Mouse (Mus musculus): ENCODE measurements around the gene Abcg4. TPM values are rescaled to one million over a fixed set of nuclear protein-coding genes. Genes with fewer than 3 reads are reported as not detected.
"Not testable (repeated sequence)": the region's sequence is repeated elsewhere in the genome, so short reads cannot be mapped to it uniquely, and the experiment has no call there.

Gene Abcg4
- polyA plus RNA-seq, 1 experiment from 2014 or later, result 1.5 TPM

DNA sequence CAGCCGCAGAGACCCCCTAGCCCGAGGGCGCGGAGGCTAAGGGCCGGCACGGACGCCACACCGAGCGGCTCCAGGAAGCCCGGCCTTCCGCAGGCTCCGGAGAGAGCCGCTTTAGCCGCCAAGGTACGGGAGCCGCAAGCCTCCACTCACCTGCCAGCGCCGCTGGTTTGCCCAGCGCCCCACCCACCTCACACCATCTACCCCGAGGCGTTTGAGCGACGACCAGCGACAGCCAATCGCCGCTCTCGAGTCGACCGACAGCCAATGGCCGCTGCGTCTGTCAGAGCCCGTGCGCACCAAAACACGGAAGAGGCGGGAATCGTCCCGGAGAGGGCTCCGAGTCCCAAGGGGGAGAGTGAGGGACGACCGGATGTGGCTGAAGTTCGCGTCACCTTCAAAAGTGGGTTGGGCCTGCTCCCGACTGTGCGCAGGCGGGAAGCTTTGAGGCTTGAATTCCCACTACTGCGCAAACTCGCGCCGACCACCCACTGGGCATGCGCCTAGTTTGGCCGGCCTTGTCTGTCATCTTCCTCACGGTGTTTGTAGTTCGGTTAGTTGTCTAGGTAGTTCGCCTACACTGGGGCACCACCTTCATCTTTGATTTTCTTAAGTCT, 17.2 kb upstream of the Abcg4 start, which contains the start of gene Hinfp:
Hinfp (minus strand) TSS at position 206 of the 614 bp plus-strand sequence.
- Histone ChIP-seq H3K4me2 (peak within 1 kb of the TSS; percentile 78), H3K9ac (peak within 1 kb of the TSS; percentile 97), H3K9me3 (replicated peaks) (no peaks in the 10 kb centered on the region), H3K27ac (peak within 1 kb of the TSS; percentile 84), H3K4me1 (replicated peaks) (peaks cover 14% of the 10 kb centered on the region), H3K4me3 (peak within 1 kb of the TSS; percentile 99), H3K36me3 (peaks cover 19% of the 10 kb centered on the region), H3K27me3 (no peaks in the 10 kb centered on the region)
- peak; percentile 98 for ATAC-seq (replicated peaks; ENCODE audit: insufficient number of reproducible peaks, insufficient read depth, low FRiP score, low read depth)
- under 1% methylated on average over 54 of the region's 54 CpGs for WGBS

GRCm38 (mm10) chr9:44300001-44300400, 11.6 kb upstream of the Abcg4 start:
- ATAC-seq (replicated peaks; ENCODE audit: insufficient number of reproducible peaks, insufficient read depth, low FRiP score, low read depth); H3K9me3 ChIP-seq (replicated peaks); H3K4me2 ChIP-seq; H3K4me3 ChIP-seq; H3K9ac ChIP-seq; H3K27ac ChIP-seq; H3K27me3 ChIP-seq: not testable (repeated sequence)
- WGBS, result 90% methylated on average over 3 of the region's 3 CpGs
- peaks cover 11% of the 10 kb centered on the region for H3K4me1 ChIP-seq (replicated peaks)
- peaks cover 69% of the 10 kb centered on the region for H3K36me3 ChIP-seq

- Histone ChIP-seq H3K4me1 (replicated peaks) (peaks cover 17% of the 10 kb centered on the region), H3K27me3 (peaks cover 17% of the 10 kb centered on the region; the same call in 1 of the 2 replicates), H3K9me3 (replicated peaks) (no peaks in the 10 kb centered on the region), H3K4me2 (no peak overlapping the region), H3K4me3 (no peak overlapping the region), H3K9ac (no peak overlapping the region), H3K36me3 (peaks cover 56% of the 10 kb centered on the region), H3K27ac (no peak overlapping the region)
- 72% methylated on average over 3 of the region's 3 CpGs for WGBS
- ATAC-seq (replicated peaks; ENCODE audit: insufficient number of reproducible peaks, insufficient read depth, low FRiP score, low read depth), result no peak
Measured at GRCm38 (mm10) chr9:44292490-44292889, 4.1 kb upstream of the Abcg4 start.

DNA sequence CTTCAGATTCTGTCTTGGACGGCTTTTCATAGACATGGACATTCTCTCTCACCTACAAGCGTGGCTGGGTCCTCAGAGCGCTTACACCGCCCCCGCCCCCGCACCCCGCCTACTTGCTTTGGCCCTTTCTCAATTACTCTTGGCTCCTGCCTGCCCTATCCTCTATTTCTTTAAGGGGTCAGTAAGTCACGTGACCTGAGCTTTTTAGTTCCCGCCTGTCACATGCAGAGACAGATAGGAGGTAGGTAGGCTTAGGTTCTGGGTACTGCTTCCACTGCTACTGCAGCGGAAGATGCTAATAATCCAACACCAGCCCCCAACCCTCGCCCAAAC, 510 bp upstream of the Abcg4 start:
- H3K4me1 ChIP-seq (replicated peaks), result peaks cover 24% of the 10 kb centered on the region
- no peak overlapping the region for H3K27ac ChIP-seq
- peak overlapping the region; percentile 68; the same call in 1 of the 2 replicates for H3K4me3 ChIP-seq
- peaks cover 24% of the 10 kb centered on the region for H3K27me3 ChIP-seq
- peaks cover 24% of the 10 kb centered on the region for H3K36me3 ChIP-seq
- 11% methylated on average over 11 of the region's 11 CpGs for WGBS
- no peaks in the 10 kb centered on the region for H3K9me3 ChIP-seq (replicated peaks)
- peak overlapping the region; percentile 96 for H3K4me2 ChIP-seq
- ATAC-seq (replicated peaks; ENCODE audit: insufficient number of reproducible peaks, insufficient read depth, low FRiP score, low read depth), result 0 out of 2 replicates have a peak, but pooled peaks have one; percentile 16
- H3K9ac ChIP-seq, result no peak overlapping the region

DNA sequence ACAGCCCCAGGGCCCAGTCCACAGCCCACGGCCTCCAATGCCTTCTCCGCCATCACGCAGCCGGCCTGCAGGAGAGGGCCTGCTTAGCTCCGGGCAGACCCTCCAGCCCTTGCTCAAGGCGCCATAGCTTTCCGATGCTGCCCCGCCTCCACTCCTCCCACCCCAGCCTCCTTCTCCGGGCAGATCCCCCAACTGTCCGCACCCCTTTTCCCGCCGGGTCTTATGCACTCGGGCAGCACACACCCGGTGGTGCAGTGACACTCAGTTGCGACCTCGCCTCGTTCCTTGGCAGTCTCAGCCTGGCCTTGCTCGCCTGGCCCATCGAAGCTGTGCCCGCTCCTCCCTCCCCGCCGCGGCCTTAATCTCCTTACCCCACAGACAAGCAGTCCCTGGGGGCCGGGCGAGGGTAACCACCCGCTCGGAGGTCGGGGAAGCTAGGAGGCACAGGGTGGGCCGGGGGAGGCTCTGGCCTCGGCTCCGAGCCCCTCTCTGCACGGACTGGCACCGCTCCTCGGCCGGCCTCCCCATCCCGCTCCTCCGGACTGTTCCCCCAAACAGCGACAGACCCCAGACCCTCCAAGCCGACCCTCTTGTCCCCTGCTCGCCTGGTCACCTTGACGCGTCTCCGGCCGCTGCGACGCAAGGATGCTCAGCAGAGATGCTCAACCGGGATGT, 877 bp downstream of the Abcg4 start:
- WGBS, result under 1% methylated on average over 47 of the region's 47 CpGs
- H3K4me3 ChIP-seq, result peak overlapping the region; percentile 68
- H3K9ac ChIP-seq, result peak overlapping the region; percentile 68
- no peak overlapping the region for H3K27ac ChIP-seq
- H3K27me3 ChIP-seq, result peaks cover 24% of the 10 kb centered on the region
- peak overlapping the region; percentile 96 for H3K4me2 ChIP-seq
- H3K9me3 ChIP-seq (replicated peaks), result no peaks in the 10 kb centered on the region
- H3K4me1 ChIP-seq (replicated peaks), result peaks cover 26% of the 10 kb centered on the region
- peak; percentile 36 for ATAC-seq (replicated peaks; ENCODE audit: insufficient number of reproducible peaks, insufficient read depth, low FRiP score, low read depth)
- peaks cover 12% of the 10 kb centered on the region; the same call in 1 of the 2 replicates for H3K36me3 ChIP-seq

DNA sequence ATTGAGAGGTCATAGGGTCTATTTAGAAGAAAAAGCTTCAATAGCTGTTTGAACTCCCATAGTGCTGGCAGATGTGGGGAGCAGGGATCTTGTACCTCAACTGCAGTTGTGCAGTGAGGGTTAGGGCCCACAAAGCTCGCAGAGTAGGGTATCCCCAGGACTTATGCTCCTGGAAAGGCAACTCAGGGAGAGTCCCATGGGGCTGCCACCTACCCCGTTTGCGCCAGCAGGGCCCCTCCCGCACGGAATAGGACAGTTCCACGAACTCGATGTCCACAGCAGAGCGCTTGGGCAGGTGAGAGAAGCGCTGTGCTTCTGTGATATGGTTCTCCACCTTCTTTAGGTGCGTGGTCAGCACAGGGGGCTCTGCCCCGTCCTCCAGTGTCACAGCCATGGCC, 1.4 kb downstream of the Abcg4 start:
- Histone ChIP-seq H3K4me3 (peak overlapping the region; percentile 68), H3K27me3 (peaks cover 24% of the 10 kb centered on the region), H3K9me3 (replicated peaks) (no peaks in the 10 kb centered on the region), H3K4me2 (peak overlapping the region; percentile 96), H3K36me3 (peaks cover 11% of the 10 kb centered on the region; the same call in 1 of the 2 replicates), H3K9ac (peak overlapping the region; percentile 68), H3K27ac (no peak overlapping the region), H3K4me1 (replicated peaks) (peaks cover 26% of the 10 kb centered on the region)
- WGBS, result 11% methylated on average over 10 of the region's 11 CpGs
- no peak for ATAC-seq (replicated peaks; ENCODE audit: insufficient number of reproducible peaks, insufficient read depth, low FRiP score, low read depth)

DNA sequence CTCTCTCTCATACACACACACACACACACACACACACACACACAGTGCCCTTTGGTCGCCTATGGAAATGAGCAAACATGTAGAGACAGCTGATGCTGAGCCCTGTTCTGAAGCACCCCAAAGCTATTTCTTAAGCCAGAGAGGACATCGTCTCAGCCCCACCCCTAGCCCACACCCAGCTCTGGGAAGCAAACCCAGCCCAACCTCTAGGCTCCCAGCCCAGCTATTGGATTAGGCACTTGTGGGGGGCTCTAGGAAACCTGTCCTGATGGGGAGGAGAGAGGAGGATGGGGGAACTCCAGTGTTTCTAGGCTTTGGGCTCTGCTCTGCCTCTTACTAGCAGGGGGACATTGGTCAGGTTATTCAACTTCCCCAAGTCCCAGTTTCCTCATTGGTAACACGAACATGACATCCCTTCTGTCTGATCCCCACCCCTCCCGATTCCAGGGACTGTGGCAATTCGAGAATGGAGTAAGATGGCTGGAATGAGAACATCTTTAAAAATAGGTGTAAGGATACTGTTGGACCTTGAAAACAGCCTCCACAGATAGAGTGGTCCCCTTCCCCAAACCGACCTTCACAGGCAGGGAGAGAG, 2.1 kb downstream of the Abcg4 start:
- WGBS, result 22% methylated on average over 6 of the region's 6 CpGs
- Histone ChIP-seq H3K9me3 (replicated peaks) (no peaks in the 10 kb centered on the region), H3K4me2 (no peak overlapping the region), H3K4me1 (replicated peaks) (peaks cover 26% of the 10 kb centered on the region), H3K4me3 (peak overlapping the region; percentile 2; the same call in 1 of the 2 replicates), H3K27ac (no peak overlapping the region), H3K9ac (no peak overlapping the region), H3K27me3 (peaks cover 24% of the 10 kb centered on the region), H3K36me3 (0 out of 2 replicates have a peak, but pooled peaks cover 6% of the 10 kb centered on the region)
- no peak for ATAC-seq (replicated peaks; ENCODE audit: insufficient number of reproducible peaks, insufficient read depth, low FRiP score, low read depth)

DNA sequence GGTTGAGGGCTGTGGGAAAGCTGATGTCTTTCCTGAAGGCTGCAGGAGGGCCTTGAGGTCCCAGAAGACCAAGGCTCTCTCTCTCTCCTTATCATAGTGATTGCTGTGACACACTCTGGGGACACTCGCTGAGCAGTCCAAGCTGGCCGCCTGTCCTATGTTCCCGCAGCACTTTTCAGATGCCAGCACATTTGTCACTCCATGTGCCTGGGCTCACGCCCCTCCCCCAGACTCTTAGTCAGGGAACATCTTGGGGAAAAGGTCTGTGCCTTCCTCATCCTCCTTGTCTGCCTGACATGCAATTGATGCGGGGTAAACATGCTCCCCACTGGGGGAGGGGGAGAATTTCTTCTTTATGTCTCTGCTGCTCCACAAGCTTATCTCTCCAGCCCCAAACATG, 5.2 kb downstream of the Abcg4 start:
- 49% methylated on average over 5 of the region's 5 CpGs for WGBS
- ATAC-seq (replicated peaks; ENCODE audit: insufficient number of reproducible peaks, insufficient read depth, low FRiP score, low read depth), result no peak

GRCm38 (mm10) chr9:44269973-44270372, 18.4 kb downstream of the Abcg4 start:
- H3K9me3 ChIP-seq (replicated peaks), result no peaks in the 10 kb centered on the region
- H3K4me3 ChIP-seq, result no peak overlapping the region
- H3K36me3 ChIP-seq, result no peaks in the 10 kb centered on the region
- WGBS, result 87% methylated on average over 4 of the region's 4 CpGs
- peaks cover 14% of the 10 kb centered on the region for H3K4me1 ChIP-seq (replicated peaks)
- no peak for ATAC-seq (replicated peaks; ENCODE audit: insufficient number of reproducible peaks, insufficient read depth, low FRiP score, low read depth)
- H3K9ac ChIP-seq, result no peak overlapping the region
- H3K27me3 ChIP-seq, result no peaks in the 10 kb centered on the region
- no peak overlapping the region for H3K4me2 ChIP-seq
- no peak overlapping the region for H3K27ac ChIP-seq

More for the DNA sequence above, 5.2 kb downstream of the Abcg4 start:
- Histone ChIP-seq H3K27ac (no peak overlapping the region), H3K4me2 (no peak overlapping the region), H3K36me3 (no peaks in the 10 kb centered on the region), H3K4me3 (no peak overlapping the region), H3K27me3 (peaks cover 12% of the 10 kb centered on the region), H3K4me1 (replicated peaks) (peaks cover 16% of the 10 kb centered on the region), H3K9me3 (replicated peaks) (no peaks in the 10 kb centered on the region), H3K9ac (no peak overlapping the region)

GRCm38 (mm10) chr9:44269077-44269476, 19.3 kb downstream of the Abcg4 start:
- Histone ChIP-seq H3K4me2 (no peak overlapping the region), H3K27ac (no peak overlapping the region), H3K27me3 (no peaks in the 10 kb centered on the region), H3K9me3 (replicated peaks) (no peaks in the 10 kb centered on the region), H3K4me3 (no peak overlapping the region), H3K4me1 (replicated peaks) (peaks cover 14% of the 10 kb centered on the region), H3K9ac (no peak overlapping the region), H3K36me3 (no peaks in the 10 kb centered on the region)
- 75% methylated on average over 3 of the region's 3 CpGs for WGBS
- ATAC-seq (replicated peaks; ENCODE audit: insufficient number of reproducible peaks, insufficient read depth, low FRiP score, low read depth), result no peak

GRCm38 (mm10) chr9:44268432-44268831, 20.0 kb downstream of the Abcg4 start, which contains the start of gene Nlrx1:
Gene Nlrx1 (minus strand): TSS chr9:44268599.
- peak within 1 kb of the TSS; percentile 60 for H3K4me3 ChIP-seq
- H3K4me1 ChIP-seq (replicated peaks), result peaks cover 14% of the 10 kb centered on the region
- WGBS, result 68% methylated on average over 6 of the region's 6 CpGs
- no peaks in the 10 kb centered on the region for H3K9me3 ChIP-seq (replicated peaks)
- H3K27me3 ChIP-seq, result no peaks in the 10 kb centered on the region
- 0 out of 2 replicates have a peak, but pooled peaks cover 3% of the 10 kb centered on the region for H3K36me3 ChIP-seq
- no peak for ATAC-seq (replicated peaks; ENCODE audit: insufficient number of reproducible peaks, insufficient read depth, low FRiP score, low read depth)
- peak within 1 kb of the TSS; percentile 84 for H3K27ac ChIP-seq
- H3K9ac ChIP-seq, result peak within 1 kb of the TSS; percentile 90
- peak within 1 kb of the TSS; percentile 92 for H3K4me2 ChIP-seq
